Mouse (Mus musculus): ENCODE measurements around the gene Larp1b.

DNA sequence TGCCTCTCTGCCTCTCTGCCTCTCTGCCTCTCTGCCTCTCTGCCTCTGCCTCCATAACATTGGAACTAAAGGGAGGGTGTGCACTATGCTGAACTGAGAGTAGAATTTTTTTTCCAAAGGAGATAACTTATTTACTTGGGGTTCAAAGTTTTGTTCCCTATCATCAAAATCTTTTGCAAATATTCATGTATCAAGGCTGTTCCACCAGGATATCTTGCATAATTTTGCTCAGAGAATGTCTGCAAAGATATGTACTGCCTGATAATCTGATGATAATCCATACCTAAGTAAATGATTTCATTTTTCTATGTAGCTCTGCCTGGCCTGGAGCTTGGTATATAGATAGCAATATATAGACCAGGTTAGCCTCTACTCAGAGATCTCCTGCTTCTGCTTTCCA, 10.6 kb upstream of the Larp1b start:
- TF ChIP-seq CTCF (IDR thresholded peaks at IDR 0.05; ENCODE audit: extremely low read depth, insufficient read length, insufficient replicate concordance, low read depth, low read length) (no peak), POLR2A (IDR thresholded peaks at IDR 0.05; ENCODE audit: low read depth, low read length) (no peak)

All from small intestine, adult 2 months (tissue).